Mouse (Mus musculus): ENCODE measurements at regions not wholly inside any gene's neighbourhood (a gene's known extent, or its start where the extent isn't known, plus 50 kb on each side); places are given as distances from the start of the nearest gene placed in this dataset.

DNA sequence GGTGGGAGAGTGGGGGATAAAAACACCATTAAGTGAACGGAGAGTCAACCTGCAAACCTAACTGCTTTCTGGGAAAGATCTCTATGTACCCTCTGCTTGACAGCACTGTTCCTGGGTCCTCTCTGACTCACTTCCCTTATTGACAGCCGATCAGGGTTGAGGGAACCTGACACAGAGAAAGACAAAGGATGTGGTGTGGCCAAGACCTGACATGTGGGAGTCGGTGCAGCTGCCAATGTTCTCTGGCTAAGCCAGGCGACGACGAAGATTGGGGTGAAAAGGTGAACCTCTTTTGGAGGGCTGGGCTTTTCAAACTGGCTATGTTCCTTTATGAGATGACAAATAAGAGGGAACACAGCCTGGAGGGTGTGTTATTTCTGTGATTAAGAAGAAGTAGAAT is 318.6 kb upstream of the Usp25 start:
- no peak for TF ChIP-seq POLR2A (IDR thresholded peaks at IDR 0.05; ENCODE audit: low read depth, low read length)
- TF ChIP-seq CTCF (IDR thresholded peaks at IDR 0.05; ENCODE audit: extremely low read depth, insufficient read depth, insufficient read length, insufficient replicate concordance), result no peak
